Mouse (Mus musculus) CH12.LX (cell line): Measurements from ENCODE around the gene Scn9a. TPM values are rescaled to one million over a fixed set of nuclear protein-coding genes. Genes with fewer than 3 reads are reported as not detected.

ENCODE experiments used
- DNase-seq: peaks from one replicate; pipeline ENCODE4 v3.0.0-alpha.2; 2013; ENCODE audit errors: extremely low read depth
- H3K27ac ChIP-seq: 2 replicates; pipeline ENCODE4 v1.5.1; 2012; ENCODE audit warnings: low read depth, mild to moderate bottlenecking, control low read depth, moderate library complexity; ENCODE audit not compliant: insufficient read depth
- H3K27me3 ChIP-seq: replicated peaks from 2 replicates; pipeline ENCODE3; 2012; ENCODE audit warnings: inconsistent platforms
- H3K36me3 ChIP-seq, 2 experiments: replicated peaks in 1 of 2; 2 replicates each; pipeline versions ENCODE3 to v1.6.1; 2012; ENCODE audit warnings: inconsistent platforms in 1 of 2, low read length in 1 of 2, mild to moderate bottlenecking in 1 of 2, mixed read lengths in 1 of 2, moderate library complexity in 1 of 2; ENCODE audit not compliant: control insufficient read depth in 1 of 2, insufficient read depth in 1 of 2
- H3K4me1 ChIP-seq, 2 experiments: 2 replicates each; pipeline ENCODE4 v1.6.1; 2012; ENCODE audit warnings: inconsistent platforms in 1 of 2, moderate library complexity in 1 of 2; ENCODE audit not compliant: insufficient read depth in 2 of 2, control insufficient read depth in 1 of 2
- H3K4me2 ChIP-seq: 2 replicates; pipeline ENCODE4 v1.6.1; 2012; ENCODE audit warnings: low read depth, mild to moderate bottlenecking, control low read depth; ENCODE audit not compliant: poor library complexity, insufficient read depth, severe bottlenecking
- H3K4me3 ChIP-seq, 3 experiments: fragments of 150-350 bp in 1 of 3; sonication (generic) in 1 of 3; replicated peaks in 1 of 3; 2 replicates each; pipeline versions ENCODE3 to v1.5.1; 2011 to 2012; ENCODE audit warnings: low read depth in 2 of 3, low read length in 2 of 3, mild to moderate bottlenecking in 2 of 3, moderate library complexity in 2 of 3, control low read depth in 1 of 3, improper control_type of control experiment in 1 of 3, inconsistent platforms in 1 of 3, mixed read lengths in 1 of 3; ENCODE audit not compliant: poor library complexity in 1 of 3
- H3K79me2 ChIP-seq: replicated peaks from 2 replicates; pipeline ENCODE4 v1.6.1; 2012; ENCODE audit warnings: mild to moderate bottlenecking, moderate library complexity; ENCODE audit not compliant: control insufficient read depth, poor library complexity, insufficient read depth, severe bottlenecking; ENCODE audit errors: extremely low read depth
- H3K9ac ChIP-seq: 2 replicates; pipeline ENCODE4 v1.6.1; 2012; ENCODE audit warnings: low read depth, mild to moderate bottlenecking, control low read depth, moderate library complexity; ENCODE audit not compliant: insufficient read depth
- H3K9me3 ChIP-seq: replicated peaks from 2 replicates; pipeline ENCODE3; 2012; ENCODE audit warnings: low read length, inconsistent platforms, mixed read lengths
- CTCF ChIP-seq, 2 experiments: IDR thresholded peaks in 1 of 2; conservative IDR thresholded peaks in 1 of 2; 2 replicates each; pipeline ENCODE4 v1.5.1; 2011 to 2012; ENCODE audit warnings: low read depth in 2 of 2, low read length in 2 of 2, improper control_type of control experiment in 1 of 2, inconsistent platforms in 1 of 2, mild to moderate bottlenecking in 1 of 2, moderate library complexity in 1 of 2
- E2F4 ChIP-seq: IDR thresholded peaks from 2 replicates; pipeline ENCODE4 v1.6.1; 2011; ENCODE audit warnings: low read depth, low read length, improper control_type of control experiment; ENCODE audit not compliant: insufficient replicate concordance
- ELF1 ChIP-seq: IDR thresholded peaks from 2 replicates; pipeline ENCODE4 v1.6.1; 2014; ENCODE audit warnings: low read depth, mild to moderate bottlenecking, inconsistent platforms, low read length, improper control_type of control experiment
- EP300 ChIP-seq: IDR thresholded peaks from 2 replicates; pipeline ENCODE4 v1.6.1; 2011; ENCODE audit warnings: low read length, improper control_type of control experiment
- GABPA ChIP-seq: IDR thresholded peaks from 2 replicates; pipeline ENCODE4 v1.6.1; 2012; ENCODE audit warnings: low read depth, low read length, improper control_type of control experiment, inconsistent platforms; ENCODE audit not compliant: insufficient replicate concordance
- HCFC1 ChIP-seq: IDR thresholded peaks from 2 replicates; pipeline ENCODE4 v1.6.1; 2012; ENCODE audit warnings: low read depth, mild to moderate bottlenecking, inconsistent platforms, low read length, improper control_type of control experiment
- IRF4 ChIP-seq: IDR thresholded peaks from 2 replicates; pipeline ENCODE4 v1.6.1; 2014; ENCODE audit warnings: low read depth, mild to moderate bottlenecking, inconsistent platforms, low read length, improper control_type of control experiment
- JUND ChIP-seq: conservative IDR thresholded peaks from 2 replicates; pipeline ENCODE4 v1.6.1; 2011; ENCODE audit warnings: low read depth, low read length, improper control_type of control experiment
- KAT2A ChIP-seq: IDR thresholded peaks from 2 replicates; pipeline ENCODE4 v1.6.1; 2012; ENCODE audit warnings: low read length, improper control_type of control experiment, inconsistent platforms; ENCODE audit not compliant: insufficient replicate concordance
- MEF2A ChIP-seq: IDR thresholded peaks from 2 replicates; pipeline ENCODE4 v1.6.1; 2014; ENCODE audit warnings: low read depth, mild to moderate bottlenecking, inconsistent platforms, low read length, improper control_type of control experiment, borderline replicate concordance
- MXI1 ChIP-seq: IDR thresholded peaks from 2 replicates; pipeline ENCODE4 v1.6.1; 2011; ENCODE audit warnings: mild to moderate bottlenecking, low read depth, low read length, improper control_type of control experiment
- MYC ChIP-seq: IDR thresholded peaks from 2 replicates; pipeline ENCODE4 v1.6.1; 2011; ENCODE audit warnings: low read depth, mild to moderate bottlenecking, improper control_type of control experiment, low read length
- NRF1 ChIP-seq: IDR thresholded peaks from 2 replicates; pipeline ENCODE4 v1.6.1; 2014; ENCODE audit warnings: low read depth, mild to moderate bottlenecking, inconsistent platforms, low read length, improper control_type of control experiment, moderate library complexity
- PAX5 ChIP-seq: IDR thresholded peaks from 2 replicates; pipeline ENCODE4 v1.6.1; 2012; ENCODE audit warnings: low read length, inconsistent platforms, mixed read lengths
- POLR2A ChIP-seq: IDR thresholded peaks from 2 replicates; pipeline ENCODE4 v1.6.1; 2011; ENCODE audit warnings: low read depth, mild to moderate bottlenecking, improper control_type of control experiment, low read length
- POLR2AphosphoS2 ChIP-seq: IDR thresholded peaks from 2 replicates; pipeline ENCODE4 v1.6.1; 2011; ENCODE audit warnings: low read depth, low read length, improper control_type of control experiment
- RAD21 ChIP-seq: IDR thresholded peaks from 2 replicates; pipeline ENCODE4 v1.6.1; 2011; ENCODE audit warnings: low read depth, mild to moderate bottlenecking, low read length, improper control_type of control experiment, moderate library complexity
- RCOR1 ChIP-seq: conservative IDR thresholded peaks from 2 replicates; pipeline ENCODE4 v1.6.1; 2012; ENCODE audit warnings: low read depth, mild to moderate bottlenecking, inconsistent platforms, low read length, improper control_type of control experiment
- SIN3A ChIP-seq: IDR thresholded peaks from 2 replicates; pipeline ENCODE4 v1.6.1; 2012; ENCODE audit warnings: low read length, improper control_type of control experiment, inconsistent platforms
- ZC3H11A ChIP-seq: IDR thresholded peaks from 2 replicates; pipeline ENCODE4 v1.6.1; 2012; ENCODE audit warnings: low read depth, mild to moderate bottlenecking, inconsistent platforms, low read length, improper control_type of control experiment
- ZKSCAN1 ChIP-seq: IDR thresholded peaks from 2 replicates; pipeline ENCODE4 v1.6.1; 2012; ENCODE audit warnings: low read depth, inconsistent platforms, low read length, improper control_type of control experiment, borderline replicate concordance
- dilution Hi-C: fragments of 300-500 bp; cut with MboI; formaldehyde crosslinking; loops from 2 replicates; pipeline ENCODE4 v1.14.3; 2020; ENCODE audit warnings: low sequenced_read_pairs; ENCODE audit not compliant: extremely low pct_unique_long_range_greater_than_20kb, extremely low pct_ligation_motif_present
- in situ Hi-C: fragments of 300-500 bp; cut with MboI; formaldehyde crosslinking; loops from 3 replicates; pipeline ENCODE4 v1.14.3; 2019; ENCODE audit warnings: low sequenced_read_pairs, low pct_ligation_motif_present, low pct_unique_long_range_greater_than_20kb, mixed read lengths
- polyA plus RNA-seq: library from polyadenylated mRNA; unstranded; fragments of >175 nt; gene quantifications from 2 replicates; pipeline ENCODE4 v1.2.1, GENCODE M21; 2012; ENCODE audit warnings: low read depth; ENCODE audit not compliant: insufficient read length
- total RNA-seq, 2 experiments: library from RNA; depleted of rRNA; stranded (reverse); fragments of 300-350 nt in 1 of 2; fragments of >200 nt in 1 of 2; gene quantifications; 2 replicates each; pipeline ENCODE4 v1.2.3; 2012 to 2014

Scn9a gene
- total and polyA plus RNA-seq, 3 experiments = not detected

DNA sequence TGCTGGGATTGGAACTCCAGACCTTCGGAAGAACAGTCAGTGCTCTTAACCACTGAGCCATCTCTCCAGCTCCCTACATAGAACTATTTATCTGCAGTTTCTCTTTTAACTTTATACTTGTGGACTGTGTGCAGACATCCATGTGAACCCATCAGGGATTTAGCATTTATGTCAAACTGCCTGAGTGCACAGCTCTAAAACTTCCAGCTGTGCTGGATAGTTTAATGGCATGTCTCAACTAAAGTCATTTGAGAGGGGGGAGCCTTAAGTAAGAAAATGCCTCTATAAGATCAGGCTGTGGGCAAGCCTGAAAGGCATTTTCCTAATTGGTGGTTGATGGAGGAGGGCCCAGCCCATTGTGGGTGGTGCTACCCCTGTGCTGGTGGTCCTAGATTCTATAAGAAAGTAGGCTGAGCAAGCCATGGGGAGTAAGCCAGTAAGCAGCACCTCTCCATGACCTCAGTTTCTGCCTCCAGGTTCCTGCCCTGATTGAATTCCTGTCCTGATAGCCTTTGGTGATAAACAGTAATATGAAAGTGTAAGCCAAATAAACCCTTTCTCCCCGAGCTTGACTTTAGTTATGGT lies 169.8 kb downstream of the Scn9a start:
- no peak for DNase-seq
- dilution Hi-C loops = no loop called here

GRCm38 (mm10) chr2:66463916-66464315 lies 170.8 kb downstream of the Scn9a start:
- Histone ChIP-seq H3K4me1 (no peaks in the 10 kb centered on the region), H3K4me3 (no peak overlapping the region), H3K4me2 (no peak overlapping the region), H3K36me3 (no peaks in the 10 kb centered on the region), H3K27ac (no peak overlapping the region), H3K27me3 (no peaks in the 10 kb centered on the region), H3K9ac (no peak overlapping the region), H3K79me2 (no peaks in the 10 kb centered on the region), H3K9me3 (peaks cover 21% of the 10 kb centered on the region)
- dilution Hi-C loops (no loop called here), in situ Hi-C loops (no loop called here)
- no peak for TF ChIP-seq EP300
- TF ChIP-seq HCFC1 = no peak
- no peak for TF ChIP-seq MXI1
- no peak for TF ChIP-seq MYC
- DNase-seq = no peak

More for the DNA sequence above, 169.8 kb downstream of the Scn9a start:
- Histone ChIP-seq H3K36me3 (no peaks in the 10 kb centered on the region), H3K4me1 (no peaks in the 10 kb centered on the region), H3K9me3 (peaks cover 17% of the 10 kb centered on the region), H3K27me3 (no peaks in the 10 kb centered on the region), H3K27ac (no peak overlapping the region)
- no peak for TF ChIP-seq MXI1
- TF ChIP-seq SIN3A = no peak
- no peak for TF ChIP-seq NRF1
- no peak for TF ChIP-seq CTCF (conservative IDR thresholded peaks at IDR 0.05 in 1 of 2, IDR thresholded peaks at IDR 0.05 in 1 of 2; ENCODE audit: low read depth in 2 of 2, low read length in 2 of 2)
- no peak for TF ChIP-seq RCOR1
- no peak for TF ChIP-seq GABPA
- no peak for TF ChIP-seq JUND
- no peak for TF ChIP-seq HCFC1
- TF ChIP-seq ZC3H11A = no peak
- TF ChIP-seq RAD21 = no peak
- TF ChIP-seq MEF2A = no peak
- TF ChIP-seq PAX5 = no peak
- no peak for TF ChIP-seq E2F4
- TF ChIP-seq ZKSCAN1 = no peak
- TF ChIP-seq ELF1 = no peak
- TF ChIP-seq IRF4 = no peak
- no peak for TF ChIP-seq KAT2A
- TF ChIP-seq POLR2AphosphoS2 = no peak
- TF ChIP-seq POLR2A = no peak
- TF ChIP-seq, all 38 proteins: peak for 0
- no peak overlapping the region for H3K4me2 ChIP-seq
- H3K9ac ChIP-seq = no peak overlapping the region
- no peaks in the 10 kb centered on the region for H3K79me2 ChIP-seq
- H3K4me3 ChIP-seq = no peak overlapping the region
- in situ Hi-C loops = no loop called here
